Mouse (Mus musculus) embryonic facial prominence, embryonic 15.5 days (tissue): Measurements from ENCODE around the gene Tnfsf11. TPM values are rescaled to one million over a fixed set of nuclear protein-coding genes. Genes with fewer than 3 reads are reported as not detected.

Source experiments
- ATAC-seq: fragments of 200-750 bp; cut with Nextera tagmentation; 2 replicates; pipeline ENCODE4 v1.8.0; 2017; ENCODE audit warnings: low read depth, moderate TSS enrichment; ENCODE audit not compliant: insufficient number of reproducible peaks, low FRiP score, low TSS enrichment
- H3K27ac ChIP-seq: fragments of 300-500 bp; sonication (generic); replicated peaks from 2 replicates; pipeline ENCODE4 v1.5.1; 2015; ENCODE audit warnings: mild to moderate bottlenecking, inconsistent platforms
- H3K27me3 ChIP-seq: fragments of 300-500 bp; sonication (generic); 2 replicates; pipeline ENCODE4 v1.6.1; 2015; ENCODE audit warnings: inconsistent platforms
- H3K36me3 ChIP-seq: fragments of 300-500 bp; sonication (generic); 2 replicates; pipeline ENCODE4 v1.6.1; 2015; ENCODE audit warnings: mild to moderate bottlenecking, inconsistent platforms
- H3K4me1 ChIP-seq: fragments of 300-500 bp; sonication (generic); 2 replicates; pipeline ENCODE4 v1.6.1; 2015; ENCODE audit warnings: inconsistent platforms
- H3K4me2 ChIP-seq: fragments of 300-500 bp; sonication (generic); replicated peaks from 2 replicates; pipeline ENCODE4 v1.6.1; 2015; ENCODE audit warnings: mild to moderate bottlenecking, inconsistent platforms
- H3K4me3 ChIP-seq: fragments of 300-500 bp; sonication (generic); replicated peaks from 2 replicates; pipeline ENCODE4 v1.5.1; 2015; ENCODE audit warnings: mild to moderate bottlenecking, inconsistent platforms
- H3K9ac ChIP-seq: fragments of 300-500 bp; sonication (generic); 2 replicates; pipeline ENCODE4 v1.6.1; 2015; ENCODE audit warnings: inconsistent platforms
- H3K9me3 ChIP-seq: fragments of 300-500 bp; sonication (generic); replicated peaks from 2 replicates; pipeline ENCODE4 v1.6.1; 2016; ENCODE audit warnings: inconsistent platforms
- WGBS: fragments of 180-500 bp; shearing (Covaris S2); methylation state at CpG from one replicate; pipeline ENCODE4 v1.1.7; 2015; 5-methylcytosine and 5-hydroxymethylcytosine counted together
- polyA plus RNA-seq: library from polyadenylated mRNA; unstranded; fragments of >200 nt; fragmentation: Nextera tagmentation; extraction: Ambion mirVana; gene quantifications from 2 replicates; pipeline ENCODE4 v1.2.1, GENCODE M21; 2015

Tnfsf11 gene
- polyA plus RNA-seq, result 2.5 and 2.7 TPM in 2 replicates

DNA sequence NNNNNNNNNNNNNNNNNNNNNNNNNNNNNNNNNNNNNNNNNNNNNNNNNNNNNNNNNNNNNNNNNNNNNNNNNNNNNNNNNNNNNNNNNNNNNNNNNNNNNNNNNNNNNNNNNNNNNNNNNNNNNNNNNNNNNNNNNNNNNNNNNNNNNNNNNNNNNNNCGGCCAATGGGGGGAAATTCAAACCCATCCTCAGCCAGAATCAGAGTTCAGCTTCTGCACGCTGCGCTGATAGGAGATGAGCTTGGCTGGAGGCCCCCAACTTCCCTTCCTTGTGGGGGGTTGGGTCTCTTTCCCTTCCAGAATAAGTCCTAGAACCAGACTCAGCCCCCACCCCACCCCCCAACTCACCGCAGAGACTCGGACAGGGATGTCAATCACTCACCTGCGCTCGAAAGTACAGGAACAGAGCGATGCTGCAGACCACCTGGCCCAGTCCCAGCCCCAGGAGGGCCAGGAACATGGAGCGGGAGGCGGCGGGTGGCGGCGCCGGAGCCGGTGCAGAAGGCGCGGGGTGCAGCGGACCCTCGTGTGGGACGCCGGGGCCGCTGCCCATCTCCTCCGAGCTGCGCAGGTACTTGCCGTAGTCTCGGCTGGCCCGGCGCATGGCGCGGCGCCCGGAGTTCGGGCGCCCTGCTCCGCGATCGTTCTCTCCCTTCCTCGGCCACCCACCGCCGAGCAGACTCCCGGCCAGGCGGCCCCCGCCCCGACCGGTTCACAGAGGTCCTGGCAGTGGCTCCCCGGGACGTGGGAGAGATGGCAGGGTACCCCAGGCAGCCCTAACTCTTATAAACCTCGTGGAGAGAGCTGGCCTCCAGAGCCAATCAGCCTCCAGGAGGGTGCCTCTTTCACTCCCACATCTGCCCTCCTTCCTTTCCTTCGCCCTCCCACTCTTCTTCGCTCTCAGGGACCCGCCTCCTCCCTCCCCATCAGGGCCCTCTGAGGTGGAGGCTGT, at the start of gene Tnfsf11:
Gene Tnfsf11 (minus strand): TSS at position 758 of the 952 bp plus-strand sequence.
- no peaks in the 10 kb centered on the region for H3K9me3 ChIP-seq
- peaks cover 8% of the 10 kb centered on the region for H3K4me1 ChIP-seq
- ATAC-seq, result peak; percentile 67
- peak within 1 kb of the TSS; percentile 24; the same call in 1 of the 2 replicates for H3K9ac ChIP-seq
- WGBS, result 1% methylated on average over 51 of the region's 51 CpGs
- H3K36me3 ChIP-seq, result no peaks in the 10 kb centered on the region
- no peak within 1 kb of the TSS for H3K27ac ChIP-seq
- peak within 1 kb of the TSS; percentile 90 for H3K4me2 ChIP-seq
- H3K4me3 ChIP-seq, result peak within 1 kb of the TSS; percentile 49
- peaks cover 15% of the 10 kb centered on the region for H3K27me3 ChIP-seq

DNA sequence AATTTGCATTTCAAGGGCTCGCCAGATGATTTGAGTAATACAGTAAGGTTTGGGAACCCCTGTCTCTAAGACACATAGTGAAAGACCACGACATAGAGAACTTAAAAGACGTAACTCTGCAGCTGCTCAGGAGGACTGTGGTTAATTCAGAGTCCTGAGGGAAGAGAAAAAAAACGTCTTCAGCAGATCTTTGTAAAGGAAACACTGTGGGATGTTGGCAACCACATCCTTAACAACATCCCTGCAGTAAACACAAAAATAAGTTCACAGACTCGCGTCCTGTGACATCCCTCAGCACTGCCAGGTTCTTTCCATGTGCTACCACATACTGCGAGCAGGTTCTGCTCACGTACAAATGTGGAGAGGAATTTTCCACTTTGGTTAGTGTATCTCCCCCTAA, 48.9 kb upstream of the Tnfsf11 start:
- H3K4me3 ChIP-seq, result no peak overlapping the region
- no peaks in the 10 kb centered on the region for H3K27me3 ChIP-seq
- H3K9me3 ChIP-seq, result no peaks in the 10 kb centered on the region
- no peak for ATAC-seq
- H3K4me1 ChIP-seq, result no peaks in the 10 kb centered on the region
- no peak overlapping the region for H3K4me2 ChIP-seq
- no peak overlapping the region for H3K9ac ChIP-seq
- H3K36me3 ChIP-seq, result no peaks in the 10 kb centered on the region
- H3K27ac ChIP-seq, result no peak overlapping the region
- WGBS, result 46% methylated on average over 8 of the region's 8 CpGs

DNA sequence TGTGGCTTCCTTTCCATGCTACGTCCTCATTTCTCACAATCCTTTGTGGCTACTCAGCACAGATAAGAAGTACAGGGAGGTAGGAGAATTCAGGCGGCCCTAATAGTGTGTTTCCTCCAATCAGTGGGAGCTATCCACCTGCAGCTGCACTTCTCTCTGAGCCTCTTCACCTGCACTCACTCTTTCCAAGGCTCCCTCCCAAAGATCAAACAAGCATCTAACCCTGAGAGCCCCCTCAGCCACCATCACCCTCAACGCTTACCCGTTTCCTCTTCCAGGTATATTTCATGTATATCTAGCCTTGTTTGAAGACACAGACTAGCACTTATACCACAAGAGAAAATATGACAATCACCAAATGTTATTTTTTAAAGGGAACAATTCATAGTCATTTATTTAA, 47.5 kb upstream of the Tnfsf11 start:
- 76% methylated on average over 4 of the region's 4 CpGs for WGBS

DNA sequence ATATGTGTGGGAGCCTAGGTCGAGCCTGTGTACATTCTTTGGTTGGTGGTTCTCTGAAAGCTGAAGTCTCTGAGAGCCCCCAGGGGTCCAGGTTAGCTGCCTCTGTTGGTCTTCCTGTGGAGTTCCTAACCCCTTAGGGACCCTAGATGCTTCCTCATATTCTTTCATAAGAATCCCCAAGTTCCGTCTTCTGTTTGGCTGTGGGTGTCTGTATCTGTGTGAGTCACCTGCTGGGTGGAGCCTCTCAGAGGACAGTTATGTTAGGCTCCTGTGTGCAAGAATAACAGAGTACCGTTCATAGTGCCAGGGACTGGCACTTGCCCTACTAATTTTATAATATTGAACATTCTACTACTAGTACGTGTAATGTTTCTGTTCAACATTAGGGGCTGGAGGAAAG, 45.0 kb upstream of the Tnfsf11 start:
- 66% methylated on average over 4 of the region's 4 CpGs for WGBS
- H3K27me3 ChIP-seq, result no peaks in the 10 kb centered on the region
- H3K4me3 ChIP-seq, result no peak overlapping the region
- H3K9ac ChIP-seq, result no peak overlapping the region
- no peaks in the 10 kb centered on the region for H3K4me1 ChIP-seq
- H3K36me3 ChIP-seq, result no peaks in the 10 kb centered on the region
- H3K27ac ChIP-seq, result no peak overlapping the region
- no peaks in the 10 kb centered on the region for H3K9me3 ChIP-seq
- no peak for ATAC-seq
- H3K4me2 ChIP-seq, result no peak overlapping the region

More for the DNA sequence above, 47.5 kb upstream of the Tnfsf11 start:
- Histone ChIP-seq H3K9ac (no peak overlapping the region), H3K27me3 (no peaks in the 10 kb centered on the region), H3K27ac (no peak overlapping the region), H3K4me2 (no peak overlapping the region), H3K9me3 (no peaks in the 10 kb centered on the region), H3K36me3 (no peaks in the 10 kb centered on the region), H3K4me3 (no peak overlapping the region), H3K4me1 (no peaks in the 10 kb centered on the region)
- no peak for ATAC-seq

DNA sequence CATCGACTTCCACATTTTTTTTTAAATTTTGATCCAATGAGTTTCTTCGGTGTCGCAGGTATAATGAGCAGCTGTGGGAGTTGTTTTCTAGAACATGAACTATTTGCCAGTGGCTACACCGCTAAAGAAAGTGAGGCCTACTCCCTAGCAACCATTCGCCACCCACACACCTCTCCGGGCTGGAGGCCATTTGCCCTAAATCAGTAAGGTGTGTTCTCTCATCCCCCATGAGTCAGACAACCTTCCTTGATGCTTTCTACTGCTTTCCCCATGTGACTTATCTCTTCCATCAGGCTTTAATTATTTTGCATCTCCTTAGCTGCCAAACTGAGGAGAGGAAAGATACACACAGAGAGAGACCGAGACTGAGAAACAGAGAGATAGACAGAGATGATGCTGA, 43.7 kb upstream of the Tnfsf11 start:
- Histone ChIP-seq H3K9ac (no peak overlapping the region), H3K36me3 (no peaks in the 10 kb centered on the region), H3K4me2 (no peak overlapping the region), H3K27me3 (no peaks in the 10 kb centered on the region), H3K27ac (no peak overlapping the region), H3K4me3 (no peak overlapping the region), H3K4me1 (no peaks in the 10 kb centered on the region), H3K9me3 (no peaks in the 10 kb centered on the region)
- no peak for ATAC-seq
- WGBS, result 79% methylated on average over 7 of the region's 7 CpGs

DNA sequence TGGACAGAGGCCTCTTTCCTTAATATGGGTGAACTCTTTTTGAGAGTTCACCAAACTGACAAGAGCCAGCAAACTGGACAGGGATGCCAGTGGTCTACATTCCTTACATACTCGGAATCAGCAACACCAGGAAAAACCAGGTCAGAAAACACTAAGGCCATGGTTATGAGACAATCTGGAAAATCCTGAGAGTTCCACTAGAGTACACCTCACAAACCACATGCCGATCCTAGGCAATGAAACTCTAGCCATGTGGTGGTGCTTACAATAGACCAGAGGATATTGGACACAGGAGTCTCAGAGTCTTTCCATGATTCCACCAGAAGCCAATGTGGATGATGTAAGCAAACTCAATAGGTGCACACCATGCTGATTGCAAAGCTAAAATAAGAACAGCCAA, 39.9 kb upstream of the Tnfsf11 start:
- Histone ChIP-seq H3K36me3 (no peaks in the 10 kb centered on the region), H3K27ac (no peak overlapping the region), H3K9ac (no peak overlapping the region), H3K4me3 (no peak overlapping the region), H3K4me1 (no peaks in the 10 kb centered on the region), H3K4me2 (no peak overlapping the region), H3K27me3 (no peaks in the 10 kb centered on the region), H3K9me3 (no peaks in the 10 kb centered on the region)
- ATAC-seq, result no peak
- WGBS, result 71% methylated on average over 2 of the region's 2 CpGs

DNA sequence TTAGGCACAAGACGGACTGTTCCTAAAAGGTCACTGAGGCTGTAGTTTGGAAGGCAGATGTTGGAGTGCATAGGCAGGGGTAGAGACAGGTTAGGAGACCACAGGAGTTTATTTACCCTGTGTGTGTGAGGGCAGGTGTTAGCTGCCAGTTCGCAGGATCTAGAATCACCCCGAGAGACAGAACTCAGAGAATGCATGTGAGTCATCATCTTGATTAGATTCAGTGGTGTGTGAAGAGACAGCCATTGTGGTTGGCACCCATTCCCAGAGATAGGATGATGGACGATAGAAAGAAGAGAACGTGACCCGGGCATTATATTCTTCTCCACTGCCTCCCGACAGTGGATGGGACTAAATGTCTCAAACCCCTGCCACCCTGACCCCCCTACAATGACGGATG, 35.2 kb upstream of the Tnfsf11 start:
- no peak overlapping the region for H3K27ac ChIP-seq
- no peaks in the 10 kb centered on the region for H3K4me1 ChIP-seq
- ATAC-seq, result no peak
- no peak overlapping the region for H3K4me3 ChIP-seq
- no peaks in the 10 kb centered on the region for H3K27me3 ChIP-seq
- no peaks in the 10 kb centered on the region for H3K36me3 ChIP-seq
- no peak overlapping the region for H3K9ac ChIP-seq
- WGBS, result 74% methylated on average over 8 of the region's 8 CpGs
- H3K9me3 ChIP-seq, result no peaks in the 10 kb centered on the region
- H3K4me2 ChIP-seq, result no peak overlapping the region

DNA sequence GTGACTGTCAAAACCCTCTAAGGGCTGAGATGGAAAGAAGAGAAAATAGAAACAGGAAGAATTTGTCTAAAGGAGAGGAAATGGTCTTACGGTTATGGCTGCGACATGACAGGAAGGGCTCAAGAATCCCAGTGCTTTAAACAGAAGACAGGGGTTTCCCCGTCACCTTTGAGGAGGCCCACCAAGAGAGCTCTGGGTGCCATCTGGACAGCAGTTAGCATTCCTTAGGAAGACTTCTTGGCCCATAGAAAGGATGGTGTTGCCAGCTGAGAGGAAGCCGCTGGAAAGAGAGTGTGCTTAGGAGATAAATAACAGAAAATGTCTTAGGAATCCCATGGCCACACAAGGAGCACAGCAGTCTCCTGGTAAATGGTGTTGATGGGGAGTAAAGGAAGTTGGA, 34.3 kb upstream of the Tnfsf11 start:
- ATAC-seq, result no peak
- H3K4me2 ChIP-seq, result no peak overlapping the region
- H3K36me3 ChIP-seq, result no peaks in the 10 kb centered on the region
- no peak overlapping the region for H3K27ac ChIP-seq
- H3K27me3 ChIP-seq, result no peaks in the 10 kb centered on the region
- H3K4me3 ChIP-seq, result no peak overlapping the region
- 73% methylated on average over 4 of the region's 4 CpGs for WGBS
- H3K4me1 ChIP-seq, result no peaks in the 10 kb centered on the region
- no peaks in the 10 kb centered on the region for H3K9me3 ChIP-seq
- H3K9ac ChIP-seq, result no peak overlapping the region

DNA sequence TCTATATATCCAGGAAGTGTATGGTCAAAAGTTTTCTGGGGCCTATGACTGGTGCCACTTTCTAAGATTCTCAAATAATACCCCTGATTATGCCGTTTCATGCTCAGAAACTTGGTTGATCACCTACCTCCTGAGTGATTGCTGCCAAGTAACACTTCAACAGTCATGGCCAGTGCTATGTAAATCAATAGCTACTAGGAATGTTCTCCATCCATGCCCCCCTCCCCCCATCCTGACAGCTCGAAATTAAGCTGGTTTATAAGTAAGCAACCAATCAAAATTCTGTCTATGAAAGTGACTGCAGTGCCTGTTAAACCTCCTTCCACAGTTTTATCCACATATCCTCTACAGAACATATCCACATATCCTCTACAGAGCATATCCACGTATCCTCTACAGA, 25.5 kb upstream of the Tnfsf11 start:
- H3K4me1 ChIP-seq, result no peaks in the 10 kb centered on the region
- no peak overlapping the region for H3K27ac ChIP-seq
- 83% methylated on average over 3 of the region's 3 CpGs for WGBS
- H3K4me3 ChIP-seq, result no peak overlapping the region
- H3K9me3 ChIP-seq, result no peaks in the 10 kb centered on the region
- no peak overlapping the region for H3K9ac ChIP-seq
- no peaks in the 10 kb centered on the region for H3K27me3 ChIP-seq
- no peak for ATAC-seq
- H3K4me2 ChIP-seq, result no peak overlapping the region
- H3K36me3 ChIP-seq, result no peaks in the 10 kb centered on the region

DNA sequence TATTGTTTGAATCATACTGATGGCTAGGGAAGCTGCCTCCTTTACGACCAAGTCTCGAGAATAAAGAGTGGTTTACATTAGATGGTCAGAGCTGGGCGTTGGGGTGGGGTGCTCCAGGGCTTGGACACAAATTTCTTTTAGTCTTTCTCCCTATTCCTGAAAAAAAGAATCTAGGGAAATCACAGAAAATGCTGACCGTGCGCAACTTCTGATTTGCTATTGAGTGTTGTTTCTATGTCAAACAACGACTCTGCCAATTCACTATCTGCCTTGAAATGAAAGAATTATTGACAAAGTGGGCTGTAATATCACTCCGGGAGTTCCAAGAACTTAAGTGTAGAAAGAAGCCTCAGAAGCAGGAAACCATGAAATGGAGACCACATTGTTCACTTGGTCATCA, 23.5 kb upstream of the Tnfsf11 start:
- no peak for ATAC-seq
- Histone ChIP-seq H3K9ac (no peak overlapping the region), H3K4me3 (no peak overlapping the region), H3K27ac (no peak overlapping the region), H3K36me3 (no peaks in the 10 kb centered on the region), H3K4me2 (no peak overlapping the region), H3K27me3 (no peaks in the 10 kb centered on the region), H3K4me1 (no peaks in the 10 kb centered on the region), H3K9me3 (no peaks in the 10 kb centered on the region)
- WGBS, result 81% methylated on average over 7 of the region's 7 CpGs

DNA sequence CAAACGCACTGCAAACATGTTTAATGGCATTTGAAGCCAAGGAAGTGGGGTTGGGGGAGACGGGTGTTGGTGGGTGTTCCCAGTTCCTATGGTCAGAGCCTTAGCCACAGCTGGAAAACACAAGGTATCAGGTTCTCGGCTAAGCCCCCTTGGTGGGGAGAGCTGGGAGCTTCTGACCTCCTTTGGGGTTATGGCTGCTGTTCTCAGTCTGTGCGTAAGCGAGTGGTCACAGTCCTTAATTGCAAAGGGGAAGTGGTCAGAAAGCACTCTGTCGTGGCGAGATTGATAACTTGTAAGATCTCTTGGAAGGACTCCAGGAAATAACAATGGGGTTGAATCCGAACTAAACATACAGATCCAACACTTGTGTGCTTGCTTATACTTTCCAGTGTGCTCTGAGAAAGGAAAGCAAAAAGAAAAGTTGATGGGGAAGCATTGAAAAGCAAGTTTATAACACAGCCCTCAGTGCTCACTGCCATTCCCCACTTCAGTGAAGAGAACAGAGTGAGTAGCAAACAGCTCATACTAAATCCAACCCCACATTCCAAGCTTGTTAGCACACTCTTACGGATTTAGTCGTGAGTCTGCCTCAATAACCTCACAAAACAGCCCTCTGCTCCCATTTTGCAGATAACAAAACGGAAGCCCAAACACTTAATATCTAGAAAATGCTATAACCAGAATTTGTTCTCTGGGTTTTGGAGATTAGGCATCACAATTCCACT, 22.9 kb upstream of the Tnfsf11 start:
- WGBS, result 38% methylated on average over 11 of the region's 11 CpGs
- H3K27me3 ChIP-seq, result no peaks in the 10 kb centered on the region
- no peak overlapping the region for H3K4me2 ChIP-seq
- H3K4me1 ChIP-seq, result no peaks in the 10 kb centered on the region
- H3K27ac ChIP-seq, result no peak overlapping the region; the same call in 1 of the 2 replicates
- no peaks in the 10 kb centered on the region for H3K9me3 ChIP-seq
- H3K9ac ChIP-seq, result no peak overlapping the region
- ATAC-seq, result peak; percentile 83; the same call in 1 of the 2 replicates
- no peak overlapping the region for H3K4me3 ChIP-seq
- no peaks in the 10 kb centered on the region for H3K36me3 ChIP-seq
